Comparison of ENCODE assay signal across 12 mouse cellular contexts in the genomic region with DNA sequence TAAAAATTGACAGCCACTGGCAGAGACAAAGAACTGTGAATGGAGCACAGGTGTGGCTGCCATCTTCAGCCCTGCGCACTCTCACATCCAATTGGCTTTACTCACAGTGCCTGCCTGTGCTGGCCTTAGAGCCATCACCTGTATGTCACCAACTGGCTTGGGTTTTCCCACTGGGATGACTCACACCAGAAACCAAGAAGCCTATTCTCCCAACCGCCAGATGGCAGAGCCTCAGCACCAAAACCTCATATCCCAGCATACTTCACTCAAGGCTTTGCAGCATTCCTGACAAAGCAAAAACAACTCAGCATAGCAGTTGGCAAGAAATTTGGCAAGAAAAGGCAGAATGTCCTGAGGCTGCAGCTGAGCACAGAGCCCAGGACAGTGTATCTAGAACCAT. TPM values are rescaled to one million over a fixed set of nuclear protein-coding genes. Genes with fewer than 3 reads are reported as not detected.
DNase-seq lines count a peak whose midpoint lies in the region; ATAC-seq lines count a peak whose summit lies in the region.
"Had no signal": no experiment of that assay in that cellular context is flagged by ENCODE, and none has a peak within 500 bp of the region (broad histone marks: within the 10 kb centered on the region; RNA-seq: fewer than 3 reads in every experiment).

No protein-coding gene starts in this region.

- ATAC-seq in hindbrain, embryonic 15.5 days (ENCODE audit: low FRiP score, low read depth) = no peak
- ATAC-seq in hindbrain, embryonic 13.5 days (ENCODE audit: low FRiP score) = no peak
- no peak for ATAC-seq in monocyte, adult 5-6 weeks (replicated peaks; ENCODE audit: insufficient number of reproducible peaks, low FRiP score, low TSS enrichment, poor library complexity, severe bottlenecking)

- no peak overlapping the region for H3K9ac ChIP-seq in hindbrain, embryonic 15.5 days
- H3K9ac ChIP-seq in hindbrain, embryonic 13.5 days = no peak overlapping the region
- H3K9ac ChIP-seq: hindbrain, embryonic 14.5 days; neural tube, embryonic 12.5 days had no signal

- no peak overlapping the region for H3K4me3 ChIP-seq in hindbrain, embryonic 15.5 days
- no peak overlapping the region for H3K4me3 ChIP-seq in hindbrain, embryonic 13.5 days
- H3K4me3 ChIP-seq: neural tube, embryonic 12.5 days had no signal

- peaks cover 67% of the 10 kb centered on the region for H3K36me3 ChIP-seq in hindbrain, embryonic 15.5 days
- peaks cover 90% of the 10 kb centered on the region for H3K36me3 ChIP-seq in hindbrain, embryonic 13.5 days

- H3K9me3 ChIP-seq in hindbrain, embryonic 15.5 days = no peaks in the 10 kb centered on the region
- no peaks in the 10 kb centered on the region for H3K9me3 ChIP-seq in hindbrain, embryonic 13.5 days
- H3K9me3 ChIP-seq: G1E; neural tube, embryonic 12.5 days had no signal

- DNase-seq in NIH3T3 (ENCODE audit: low read depth) = peak; percentile 76
- peak; percentile 88 for DNase-seq in cerebellum, adult 9-10 months
- peak; percentile 45 for DNase-seq in left cerebral cortex, adult 11 months (ENCODE audit: low spot score)
- DNase-seq in spleen, postnatal 4 days (ENCODE audit: low spot score in 2 of 2) = no peak
- DNase-seq in heart, adult 11 months = no peak
- DNase-seq: lung, adult 18-20 months had no signal

- H3K4me1 ChIP-seq in hindbrain, embryonic 15.5 days (replicated peaks) = no peaks in the 10 kb centered on the region
- no peaks in the 10 kb centered on the region for H3K4me1 ChIP-seq in hindbrain, embryonic 13.5 days (replicated peaks)
- H3K4me1 ChIP-seq: neural tube, embryonic 12.5 days had no signal

- 0 out of 2 replicates have a peak overlapping the region, but pooled peaks have one; percentile 1 for H3K27ac ChIP-seq in hindbrain, embryonic 15.5 days (replicated peaks)
- H3K27ac ChIP-seq in hindbrain, embryonic 13.5 days = no peak overlapping the region; the same call in 1 of the 2 replicates
- H3K27ac ChIP-seq: hindbrain, embryonic 14.5 days; neural tube, embryonic 12.5 days had no signal

- 76% methylated on average over 2 of the region's 2 CpGs for WGBS in hindbrain, embryonic 15.5 days
- 86% methylated on average over 2 of the region's 2 CpGs for WGBS in hindbrain, embryonic 13.5 days

- no peak overlapping the region for H3K4me2 ChIP-seq in hindbrain, embryonic 15.5 days
- no peak overlapping the region for H3K4me2 ChIP-seq in hindbrain, embryonic 13.5 days
- H3K4me2 ChIP-seq: hindbrain, embryonic 14.5 days; neural tube, embryonic 12.5 days had no signal

- H3K27me3 ChIP-seq in hindbrain, embryonic 15.5 days = no peaks in the 10 kb centered on the region
- H3K27me3 ChIP-seq in hindbrain, embryonic 13.5 days = no peaks in the 10 kb centered on the region
- H3K27me3 ChIP-seq: neural tube, embryonic 12.5 days had no signal

RNA-seq across cellular contexts. Expression of a gene that starts 48.2 kb away (rescaled TPM):
- polyA plus RNA-seq in hindbrain, embryonic 15.5 days (2015; fragmentation: Nextera tagmentation; extraction: Ambion mirVana) = 148 and 171 TPM in 2 replicates
- 179 and 194 TPM in 2 replicates for polyA plus RNA-seq in hindbrain, embryonic 13.5 days (2015; fragmentation: Nextera tagmentation; extraction: Ambion mirVana)
- 15.8 to 38.3 TPM (median 16.2 TPM) in 3 replicates for total RNA-seq in monocyte, adult 5-6 weeks (2017)

RNA-seq across cellular contexts. Expression of a gene that starts 52.1 kb away (rescaled TPM):
- 7.0 and 7.1 TPM in 2 replicates for polyA plus RNA-seq in hindbrain, embryonic 15.5 days (2015; fragmentation: Nextera tagmentation; extraction: Ambion mirVana)
- 8.3 and 9.9 TPM in 2 replicates for polyA plus RNA-seq in hindbrain, embryonic 13.5 days (2015; fragmentation: Nextera tagmentation; extraction: Ambion mirVana)
- 25.3 to 41.6 TPM (median 34.1 TPM) in 3 replicates for total RNA-seq in monocyte, adult 5-6 weeks (2017)

RNA-seq across cellular contexts. Expression of a gene that starts 52.6 kb away (rescaled TPM):
- 45.5 and 47.1 TPM in 2 replicates for polyA plus RNA-seq in hindbrain, embryonic 15.5 days (2015; fragmentation: Nextera tagmentation; extraction: Ambion mirVana)
- 55.4 and 56.3 TPM in 2 replicates for polyA plus RNA-seq in hindbrain, embryonic 13.5 days (2015; fragmentation: Nextera tagmentation; extraction: Ambion mirVana)
- total RNA-seq in monocyte, adult 5-6 weeks (2017) = 40.1 to 81.9 TPM (median 46.5 TPM) in 3 replicates

Comparison
In these comparisons a context has a peak if more than half of its experiments do, and no peak if none do; other contexts are left out.
1. DNase-seq: peak in NIH3T3 (single experiment), cerebellum, adult 9-10 months (single experiment) and left cerebral cortex, adult 11 months (single experiment); none in spleen, postnatal 4 days (0 of 2) and heart, adult 11 months (single experiment).